Mouse (Mus musculus) lung, postnatal 0 days (tissue): Measurements from ENCODE around the gene Gm2916. TPM values are rescaled to one million over a fixed set of nuclear protein-coding genes. Genes with fewer than 3 reads are reported as not detected.
"Not testable (repeated sequence)": the region's sequence is repeated elsewhere in the genome, so short reads cannot be mapped to it uniquely, and the experiment has no call there.

Source experiments
- ATAC-seq: fragments of 200-750 bp; cut with Nextera tagmentation; 2 replicates; pipeline ENCODE4 v1.8.0; 2017; ENCODE audit warnings: moderate library complexity
- DNase-seq: peaks from one replicate; pipeline ENCODE4 v3.0.0-alpha.2; 2016; ENCODE audit warnings: low spot score
- H3K27ac ChIP-seq: fragments of 300-500 bp; sonication (generic); 2 replicates; pipeline ENCODE4 v1.5.1; 2014; ENCODE audit warnings: antibody characterized with exemption, mild to moderate bottlenecking, low read length, mixed read lengths
- H3K27me3 ChIP-seq: fragments of 300-500 bp; sonication (generic); replicated peaks from 2 replicates; pipeline ENCODE4 v1.6.1; 2014; ENCODE audit warnings: low read length, mixed read lengths; ENCODE audit not compliant: insufficient read depth
- H3K36me3 ChIP-seq: fragments of 300-500 bp; sonication (generic); 2 replicates; pipeline ENCODE4 v1.6.1; 2014; ENCODE audit warnings: low read length, mixed read lengths; ENCODE audit not compliant: insufficient read depth
- H3K4me1 ChIP-seq: fragments of 300-500 bp; sonication (generic); 2 replicates; pipeline ENCODE4 v1.6.1; 2014; ENCODE audit warnings: antibody characterized with exemption, low read depth, low read length, mixed read lengths; ENCODE audit not compliant: insufficient read depth
- H3K4me2 ChIP-seq: fragments of 300-500 bp; sonication (generic); replicated peaks from 2 replicates; pipeline ENCODE4 v1.6.1; 2014; ENCODE audit warnings: low read depth, mild to moderate bottlenecking, low read length, moderate library complexity, mixed read lengths
- H3K4me3 ChIP-seq: fragments of 300-500 bp; sonication (generic); 2 replicates; pipeline ENCODE4 v1.5.1; 2014; ENCODE audit warnings: low read depth, low read length
- H3K9ac ChIP-seq: fragments of 300-500 bp; sonication (generic); replicated peaks from 2 replicates; pipeline ENCODE4 v1.6.1; 2014; ENCODE audit warnings: low read depth, mild to moderate bottlenecking
- H3K9me3 ChIP-seq: fragments of 300-500 bp; sonication (generic); 2 replicates; pipeline ENCODE4 v1.6.1; 2016; ENCODE audit warnings: low read length, mixed read lengths
- WGBS: fragments of 180-500 bp; shearing (Covaris S2); extraction: QIAGEN DNeasy Blood & Tissue Kit; methylation state at CpG from one replicate; pipeline ENCODE4 v1.1.7; 2014; 5-methylcytosine and 5-hydroxymethylcytosine counted together
- polyA plus RNA-seq: library from polyadenylated mRNA; unstranded; fragments of >200 nt; fragmentation: Nextera tagmentation; extraction: Ambion mirVana; gene quantifications from 2 replicates; pipeline ENCODE4 v1.2.1, GENCODE M21; 2015

Gene Gm2916
- not detected in 2 replicates for polyA plus RNA-seq

- not testable (repeated sequence) for H3K27me3 ChIP-seq, H3K4me2 ChIP-seq, ATAC-seq, DNase-seq, H3K9ac ChIP-seq, H3K36me3 ChIP-seq, H3K4me3 ChIP-seq, H3K4me1 ChIP-seq, H3K9me3 ChIP-seq, H3K27ac ChIP-seq
- WGBS: no CpG with 5 or more reads among the region's 1 CpGs
These were observed at the start of gene Gm2916 for GRCm38 (mm10) chr14:3883872-3884271. Gene Gm2916 (plus strand): TSS chr14:3884172.

GRCm38 (mm10) chr14:3845945-3846344, 38.0 kb upstream of the Gm2916 start, which contains the start of gene Gm3033:
Gene Gm3033 (plus strand): TSS chr14:3846245.
- WGBS: no CpG with 5 or more reads among the region's 2 CpGs

DNA sequence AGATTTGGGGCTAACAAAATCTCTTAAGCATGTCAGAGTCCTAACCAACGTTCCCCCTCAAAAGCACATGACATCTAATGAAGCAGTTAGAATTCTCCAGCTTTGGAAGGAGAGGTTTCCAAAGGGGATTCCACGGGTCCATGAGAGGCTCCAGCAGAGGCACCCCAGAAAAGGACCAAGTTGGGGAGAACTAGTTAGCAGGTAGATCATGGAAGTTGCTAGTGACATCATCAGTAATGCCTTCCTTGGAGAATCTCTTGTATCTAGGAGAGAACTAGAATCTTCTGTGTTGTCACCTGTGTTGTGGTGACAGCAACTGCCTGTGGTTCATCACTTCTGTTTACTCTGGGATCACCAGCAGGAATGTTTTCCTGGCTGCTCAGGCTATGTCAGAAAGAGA, 47.5 kb downstream of the Gm2916 start, which contains the start of gene Gm3029:
Gene Gm3029, plus strand, starts transcription at position 301 of the 400 bp plus-strand sequence.
- not testable (repeated sequence) for ATAC-seq, H3K36me3 ChIP-seq, H3K9me3 ChIP-seq, H3K27ac ChIP-seq, H3K9ac ChIP-seq, H3K4me2 ChIP-seq, H3K4me1 ChIP-seq, H3K27me3 ChIP-seq, DNase-seq, H3K4me3 ChIP-seq
- WGBS: no CpG with 5 or more reads among the region's 2 CpGs

More at GRCm38 (mm10) chr14:3845945-3846344, 38.0 kb upstream of the Gm2916 start, which contains the start of gene Gm3033:
- not testable (repeated sequence) for ATAC-seq, H3K4me2 ChIP-seq, DNase-seq, H3K9ac ChIP-seq, H3K27ac ChIP-seq, H3K4me1 ChIP-seq, H3K9me3 ChIP-seq, H3K4me3 ChIP-seq, H3K36me3 ChIP-seq, H3K27me3 ChIP-seq

DNA sequence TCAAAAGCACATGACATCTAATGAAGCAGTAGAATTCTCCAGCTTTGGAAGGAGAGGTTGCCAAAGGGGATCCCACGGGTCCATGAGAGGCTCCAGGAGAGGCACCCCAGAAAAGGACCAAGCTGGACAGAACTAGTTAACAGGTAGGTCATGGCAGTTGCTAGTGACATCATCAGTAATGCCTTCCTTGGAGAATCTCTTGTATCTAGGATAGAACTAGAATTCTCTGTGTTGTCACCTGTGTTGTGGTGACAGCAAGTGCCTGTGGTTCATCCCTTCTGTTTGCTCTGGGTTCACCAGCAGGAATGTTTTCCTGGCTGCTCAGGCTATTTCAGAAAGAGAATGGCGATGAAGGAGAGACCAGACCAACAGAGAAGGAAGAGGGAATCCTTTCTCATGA, 79.3 kb downstream of the Gm2916 start, which contains the start of gene Gm3095:
Gene Gm3095, plus strand, starts transcription at position 301 of the 400 bp plus-strand sequence.
- not testable (repeated sequence) for H3K4me3 ChIP-seq, DNase-seq, H3K36me3 ChIP-seq, H3K4me1 ChIP-seq, H3K9me3 ChIP-seq, H3K4me2 ChIP-seq, H3K27ac ChIP-seq, ATAC-seq, H3K9ac ChIP-seq, H3K27me3 ChIP-seq
- no CpG with 5 or more reads among the region's 2 CpGs for WGBS

Other genes starting within 250 kb of the Gm2916 start
- not detected in 2 replicates for gene Gm3012, start 249.7 kb upstream of the Gm2916 start, polyA plus RNA-seq
- 0.47 and 0.50 TPM in 2 replicates for gene Gm3020, start 232.1 kb upstream of the Gm2916 start, polyA plus RNA-seq
- gene Gm3043, start 195.4 kb upstream of the Gm2916 start, polyA plus RNA-seq: not detected in 2 replicates
- not detected in 2 replicates for gene Gm3002, start 74.1 kb upstream of the Gm2916 start, polyA plus RNA-seq
- not detected in 2 replicates for gene Gm3033, start 37.9 kb upstream of the Gm2916 start, polyA plus RNA-seq
- gene Gm3029, start 47.6 kb downstream of the Gm2916 start, polyA plus RNA-seq: not detected in 2 replicates
- 0.27 TPM in 1 of 2 replicates, not detected in the other for gene Gm3095, start 79.4 kb downstream of the Gm2916 start, polyA plus RNA-seq
- gene Gm3099, start 114.2 kb downstream of the Gm2916 start, polyA plus RNA-seq: not detected in 2 replicates
- gene Gm5796, start 139.8 kb downstream of the Gm2916 start, polyA plus RNA-seq: not detected in 2 replicates
- not detected in 2 replicates for gene Gm3115, start 199.9 kb downstream of the Gm2916 start, polyA plus RNA-seq
- gene Gm8108, start 226.4 kb downstream of the Gm2916 start, polyA plus RNA-seq: 0.07 and 0.38 TPM in 2 replicates